Mouse (Mus musculus) frontal cortex, postnatal 10 days (tissue): ENCODE measurements around the gene Ptms.

Experiments
- DNase-seq, 2 experiments: peaks; one replicate each; pipeline ENCODE4 v3.0.0; 2022; ENCODE audit warnings: low spot score in 2 of 2, mixed read lengths in 1 of 2

Gene Ptms

GRCm38 (mm10) chr6:124919695-124920317, at the start of gene Ptms:
Ptms (minus strand) TSS chr6:124920103.
- DNase-seq = peak; percentile 90 to 94

- DNase-seq = peak in 1 of 2 experiments; percentile 29
These were observed 47.9 kb upstream of the Ptms start for GRCm38 (mm10) chr6:124967766-124968165.

- no peak for DNase-seq
These were observed 46.7 kb upstream of the Ptms start for GRCm38 (mm10) chr6:124966466-124967118.

- DNase-seq = no peak
These were observed 45.8 kb upstream of the Ptms start for GRCm38 (mm10) chr6:124965747-124966146.

- DNase-seq = peak; percentile 90 to 94
These were observed 45.3 kb upstream of the Ptms start, which contains the start of gene Cops7a for GRCm38 (mm10) chr6:124965088-124965719. Cops7a (minus strand) TSS chr6:124965538.

- DNase-seq = no peak
These were observed 44.7 kb upstream of the Ptms start for GRCm38 (mm10) chr6:124964638-124965037.

GRCm38 (mm10) chr6:124961021-124961420, 41.1 kb upstream of the Ptms start:
- no peak for DNase-seq

- no peak for DNase-seq
These were observed 40.1 kb upstream of the Ptms start for GRCm38 (mm10) chr6:124959960-124960359.

- no peak for DNase-seq
These were observed 38.2 kb upstream of the Ptms start for GRCm38 (mm10) chr6:124958127-124958526.

- DNase-seq = no peak
These were observed 35.3 kb upstream of the Ptms start for GRCm38 (mm10) chr6:124955212-124955611.

- no peak for DNase-seq
These were observed 34.2 kb upstream of the Ptms start for GRCm38 (mm10) chr6:124953991-124954715.

GRCm38 (mm10) chr6:124943526-124943925, 23.6 kb upstream of the Ptms start:
- no peak for DNase-seq

GRCm38 (mm10) chr6:124941679-124942078, 21.8 kb upstream of the Ptms start:
- DNase-seq = no peak

GRCm38 (mm10) chr6:124938554-124938953, 18.7 kb upstream of the Ptms start:
- DNase-seq = no peak

- no peak for DNase-seq
These were observed 17.6 kb upstream of the Ptms start for GRCm38 (mm10) chr6:124937493-124937892.

GRCm38 (mm10) chr6:124936681-124937080, 16.8 kb upstream of the Ptms start:
- DNase-seq = no peak

- DNase-seq = no peak
These were observed 14.8 kb upstream of the Ptms start for GRCm38 (mm10) chr6:124934670-124935069.

GRCm38 (mm10) chr6:124933127-124933526, 13.2 kb upstream of the Ptms start:
- DNase-seq = no peak

GRCm38 (mm10) chr6:124932314-124932695, 12.4 kb upstream of the Ptms start:
- DNase-seq = peak in 1 of 2 experiments; percentile 42

- DNase-seq = peak; percentile 62 to 63
These were observed 11.8 kb upstream of the Ptms start for GRCm38 (mm10) chr6:124931525-124932313.

GRCm38 (mm10) chr6:124930754-124931524, 11.0 kb upstream of the Ptms start, which contains the start of gene Mlf2:
Mlf2 (plus strand) TSS chr6:124931386.
- DNase-seq = peak; percentile 96 to 98
